Mouse (Mus musculus) brain, embryonic 18.5 days (tissue): ENCODE results near the gene Amotl2.
"Not testable (repeated sequence)": the region's sequence is repeated elsewhere in the genome, so short reads cannot be mapped to it uniquely, and the experiment has no call there.

Experiments used
- DNase-seq: peaks from one replicate; pipeline ENCODE4 v3.0.0-alpha.2; 2012; ENCODE audit warnings: low read depth, low spot score

Amotl2 gene

DNA sequence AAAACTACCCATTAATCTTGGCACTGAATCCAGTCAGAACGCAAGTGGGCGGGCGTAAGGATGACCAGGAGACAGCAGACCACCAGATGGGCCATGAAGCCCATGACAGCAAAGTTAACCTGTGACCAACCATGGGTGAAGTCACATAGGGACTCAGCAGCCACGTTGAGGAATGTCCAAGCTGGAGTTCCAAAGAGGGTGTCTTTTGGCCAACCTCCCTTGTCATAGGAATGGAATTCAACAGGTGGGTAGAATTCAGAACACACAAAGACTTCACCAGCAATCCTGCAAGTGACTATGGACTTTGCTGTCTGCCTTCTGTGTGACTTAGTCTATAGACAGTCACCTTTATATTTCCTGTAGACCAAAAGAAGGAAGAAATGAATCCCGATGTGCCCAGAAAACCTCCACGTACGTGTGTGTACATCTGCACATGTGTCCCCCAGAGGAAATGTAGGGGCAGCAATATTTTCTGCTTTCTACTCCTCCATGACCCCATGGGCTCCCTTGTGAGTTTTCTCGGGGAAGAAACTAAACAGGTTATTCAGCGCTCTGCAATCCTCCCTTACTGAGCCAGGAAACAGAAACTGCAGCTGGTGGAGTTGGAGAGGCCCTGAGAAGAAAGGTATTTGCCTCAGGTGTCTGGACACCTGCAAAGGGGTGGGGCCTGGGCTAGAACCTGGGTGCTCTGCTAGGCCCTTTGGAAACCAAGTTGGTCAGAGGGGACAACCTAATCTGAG, 17.7 kb downstream of the Amotl2 start:
- no peak for DNase-seq

DNA sequence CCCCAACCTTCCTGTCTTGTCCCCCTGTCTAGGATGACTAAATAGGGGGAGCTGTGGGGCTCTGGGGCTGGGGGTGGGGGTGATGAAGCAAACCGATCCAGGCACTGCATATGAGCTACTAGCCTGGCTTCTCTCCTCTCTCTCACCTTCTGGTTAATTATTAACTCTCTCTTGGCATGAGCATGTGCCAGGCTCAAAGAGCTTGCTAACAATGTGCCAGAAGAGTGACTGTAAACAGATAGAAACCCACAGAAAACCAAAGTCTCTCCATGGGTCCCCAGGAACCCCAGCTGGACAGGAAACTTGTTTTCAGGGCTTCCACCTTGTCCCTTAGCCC, 18.2 kb downstream of the Amotl2 start:
- DNase-seq = no peak

GRCm38 (mm10) chr9:102735231-102735630, 18.8 kb downstream of the Amotl2 start:
- DNase-seq = no peak

DNA sequence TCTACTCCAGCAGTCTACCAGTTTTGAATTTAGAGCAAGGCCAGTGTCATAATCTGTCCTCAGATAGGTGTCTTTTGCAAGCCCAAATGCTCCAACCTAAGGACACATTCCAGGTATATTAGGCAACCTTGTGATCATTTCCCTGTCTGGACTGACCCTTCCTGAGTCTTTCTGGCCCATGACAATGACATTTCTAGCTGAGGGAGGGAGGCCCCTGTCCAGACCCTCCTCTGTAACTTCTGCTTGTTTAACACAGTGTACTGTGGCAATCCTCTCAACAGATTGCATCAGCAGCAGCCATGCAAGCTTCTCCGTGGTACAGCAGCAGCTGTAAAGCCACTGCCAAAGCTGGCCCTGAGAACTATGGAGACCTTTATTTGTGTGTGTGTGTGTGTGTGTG, 19.5 kb downstream of the Amotl2 start:
- DNase-seq = no peak

- no peak for DNase-seq
These were observed 20.9 kb downstream of the Amotl2 start for GRCm38 (mm10) chr9:102737405-102737804.

DNA sequence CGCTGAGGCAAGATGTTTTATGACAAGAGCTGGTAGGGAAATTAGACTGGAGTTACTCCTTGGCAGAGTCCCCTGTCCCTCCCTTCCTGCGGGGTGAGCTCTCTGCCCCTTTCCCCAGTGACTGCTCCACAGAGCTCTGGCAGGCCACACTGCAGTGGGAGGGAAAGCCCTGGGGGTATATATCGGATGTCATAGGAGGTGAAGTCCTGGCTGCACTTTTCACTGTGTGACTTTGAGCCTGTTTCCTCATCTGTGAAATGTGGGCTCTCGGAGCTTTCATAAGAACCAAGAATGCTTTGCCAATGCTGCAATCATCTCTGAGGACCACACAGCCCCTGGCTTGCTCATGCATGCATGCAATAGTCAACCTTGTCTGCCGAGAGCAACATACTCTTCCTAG, 30.3 kb downstream of the Amotl2 start:
- no peak for DNase-seq

GRCm38 (mm10) chr9:102747902-102748301, 31.4 kb downstream of the Amotl2 start:
- no peak for DNase-seq

DNA sequence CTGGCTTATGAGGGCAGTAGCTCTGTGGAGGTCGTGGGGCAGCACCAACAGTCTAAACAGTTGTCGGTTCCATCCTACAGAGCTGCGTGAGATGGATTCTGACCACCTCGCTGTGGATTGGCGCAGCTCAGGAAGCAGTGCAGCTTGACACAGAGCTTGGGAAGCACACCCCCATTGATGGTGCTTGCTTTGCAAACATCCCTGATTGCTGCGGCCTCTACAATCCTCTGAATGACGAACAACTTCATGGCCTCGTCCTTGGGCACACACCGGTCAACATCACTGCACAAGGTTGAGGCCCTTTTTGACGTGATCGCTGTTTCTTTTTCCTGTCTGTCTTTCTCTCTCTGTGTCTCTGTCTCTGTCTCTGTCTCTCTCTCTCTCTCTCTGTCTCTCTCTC, 32.7 kb downstream of the Amotl2 start:
- no peak for DNase-seq

DNA sequence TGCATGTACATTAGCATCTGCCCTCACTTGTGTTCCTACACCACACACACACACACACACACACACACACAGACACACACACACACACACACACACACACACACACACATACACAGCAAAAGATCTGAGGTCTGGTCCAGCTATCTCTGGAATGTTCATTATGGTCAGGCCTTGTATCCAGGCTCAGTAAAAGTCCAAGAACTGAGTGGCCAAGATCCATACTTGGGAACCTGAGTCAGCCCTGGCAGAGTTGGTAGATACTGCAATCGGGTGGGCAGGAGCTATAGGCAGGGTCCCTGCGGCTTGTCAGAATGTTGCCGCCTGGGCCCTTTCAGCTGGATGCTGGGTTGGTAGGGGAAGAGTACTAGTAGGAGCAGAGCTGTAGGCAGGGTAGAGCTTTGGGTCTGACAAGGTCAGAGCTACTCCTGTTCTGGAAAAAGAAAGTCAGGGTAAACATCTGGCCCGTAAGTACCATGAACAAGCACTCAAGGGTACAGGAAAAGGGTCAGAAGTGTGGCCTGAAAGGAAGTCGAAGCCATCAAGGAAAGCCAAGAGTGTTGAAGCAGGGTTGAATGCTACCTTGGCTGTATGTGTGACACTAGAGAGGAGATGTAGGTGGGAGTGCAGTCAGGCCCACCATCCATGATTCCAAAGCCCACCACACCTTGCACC, 35.3 kb downstream of the Amotl2 start:
- DNase-seq = no peak

- DNase-seq = no peak
These were observed 36.8 kb downstream of the Amotl2 start for GRCm38 (mm10) chr9:102753299-102753698.

- DNase-seq = no peak
These were observed 38.7 kb downstream of the Amotl2 start for GRCm38 (mm10) chr9:102755161-102755560.

DNA sequence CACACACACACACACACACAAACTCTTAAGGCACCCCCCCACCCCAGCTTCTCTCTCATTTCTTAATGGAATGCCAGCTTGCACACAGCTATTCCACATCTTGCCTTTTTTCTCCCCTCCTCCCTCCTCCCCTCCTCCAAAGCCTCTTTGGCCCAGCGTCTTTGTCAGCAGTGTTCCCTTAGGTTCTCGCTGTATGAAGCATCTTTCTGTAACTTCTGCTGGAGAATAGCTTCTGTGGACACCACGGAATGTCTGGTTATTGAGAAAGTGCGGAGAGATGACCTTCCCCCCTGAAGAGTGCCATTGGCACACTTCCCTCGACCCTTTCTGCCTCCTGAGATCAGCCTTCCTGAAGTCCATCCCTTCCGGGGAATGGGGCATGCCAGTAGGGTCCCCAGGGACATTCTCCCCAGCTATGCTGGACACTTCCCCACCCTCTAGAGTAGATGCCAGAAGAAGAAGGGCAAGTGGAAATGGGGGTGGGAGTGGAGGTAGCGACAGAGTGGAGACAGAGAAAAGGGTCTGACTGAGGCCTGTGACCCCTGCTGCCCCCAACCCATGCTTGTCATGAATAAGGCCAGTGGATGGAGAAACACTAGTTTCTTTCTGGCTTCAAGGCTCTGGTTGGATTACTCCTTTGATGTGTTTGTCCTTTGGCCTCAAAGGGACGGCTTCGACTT, 39.3 kb downstream of the Amotl2 start:
- DNase-seq = no peak

DNA sequence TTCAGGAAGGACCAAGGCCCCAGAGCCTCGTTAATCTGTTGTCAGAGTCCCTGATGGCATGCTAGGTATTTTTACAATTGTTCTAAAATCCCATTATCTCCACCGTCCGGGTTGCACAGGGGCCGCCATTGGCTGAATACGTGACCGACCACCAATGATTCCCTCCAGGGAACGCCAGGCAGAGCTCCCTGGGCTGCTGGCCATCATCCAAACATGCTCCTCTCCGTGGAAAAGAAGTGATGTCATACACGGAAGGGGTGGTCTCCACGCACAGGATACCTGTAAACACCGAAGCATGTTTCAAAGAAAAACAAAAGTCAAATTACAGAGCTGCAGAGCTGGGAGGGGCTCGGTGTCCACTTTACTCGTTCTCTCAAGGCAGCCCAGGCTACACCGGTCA, 39.9 kb downstream of the Amotl2 start:
- DNase-seq = no peak

DNA sequence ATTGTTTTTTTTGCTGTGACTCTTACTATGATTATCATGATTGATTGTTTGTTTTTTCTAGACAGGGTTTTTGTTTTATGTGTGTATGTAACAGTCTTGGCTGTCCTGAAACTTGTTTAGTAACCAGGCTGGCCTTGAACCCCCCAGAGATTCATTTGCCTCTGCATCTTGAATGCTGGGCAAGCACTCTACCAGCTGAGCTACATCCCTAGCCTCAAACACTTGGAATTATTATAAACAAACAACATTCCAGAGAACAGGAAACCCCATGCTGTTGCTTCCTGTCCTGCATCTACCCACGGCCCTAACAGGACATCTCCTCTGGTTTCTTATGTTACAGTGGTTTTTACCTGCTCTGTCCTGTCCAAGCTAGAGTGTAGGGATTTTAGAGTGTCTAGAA, 42.4 kb downstream of the Amotl2 start:
- no peak for DNase-seq

GRCm38 (mm10) chr9:102759581-102760001, 43.1 kb downstream of the Amotl2 start:
- DNase-seq = no peak

DNA sequence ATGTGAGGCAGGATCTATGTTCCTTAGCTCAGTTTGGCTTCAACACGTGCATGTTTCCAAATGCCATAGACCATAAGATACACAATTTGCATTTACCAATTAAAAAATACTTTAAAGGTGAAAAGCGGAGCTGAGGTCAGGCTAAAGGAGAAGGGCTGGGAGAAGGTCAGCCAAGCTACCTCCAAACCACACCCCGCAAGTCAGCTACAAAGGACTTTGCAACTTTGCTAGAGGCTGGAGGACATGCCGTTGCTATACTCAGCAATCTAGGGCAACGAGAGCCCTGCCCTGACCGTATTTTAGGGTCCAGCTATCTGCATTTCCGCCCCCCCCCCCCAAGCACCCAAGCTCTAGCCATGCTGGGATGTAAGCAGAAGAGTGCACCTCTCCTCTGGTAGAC, 45.1 kb downstream of the Amotl2 start:
- DNase-seq = no peak

DNA sequence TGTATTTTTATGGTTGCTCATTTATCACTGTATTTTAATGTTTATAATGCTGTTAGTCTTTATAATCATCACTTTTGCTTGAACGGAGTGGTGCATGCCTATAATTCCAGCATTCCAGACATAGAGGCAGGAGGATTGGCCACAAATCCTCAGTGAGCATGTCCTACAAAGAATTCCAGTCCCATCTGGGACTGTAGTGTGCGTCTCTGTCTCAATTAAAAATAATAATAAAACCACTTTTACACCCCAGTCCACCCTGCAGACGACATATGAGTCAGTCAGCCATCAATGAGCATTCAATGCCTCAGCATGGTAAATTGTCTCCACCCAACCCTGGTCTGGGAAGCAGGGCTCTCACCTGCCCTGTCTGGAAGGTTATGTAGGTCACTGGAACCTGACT, 46.4 kb downstream of the Amotl2 start:
- DNase-seq = no peak

DNA sequence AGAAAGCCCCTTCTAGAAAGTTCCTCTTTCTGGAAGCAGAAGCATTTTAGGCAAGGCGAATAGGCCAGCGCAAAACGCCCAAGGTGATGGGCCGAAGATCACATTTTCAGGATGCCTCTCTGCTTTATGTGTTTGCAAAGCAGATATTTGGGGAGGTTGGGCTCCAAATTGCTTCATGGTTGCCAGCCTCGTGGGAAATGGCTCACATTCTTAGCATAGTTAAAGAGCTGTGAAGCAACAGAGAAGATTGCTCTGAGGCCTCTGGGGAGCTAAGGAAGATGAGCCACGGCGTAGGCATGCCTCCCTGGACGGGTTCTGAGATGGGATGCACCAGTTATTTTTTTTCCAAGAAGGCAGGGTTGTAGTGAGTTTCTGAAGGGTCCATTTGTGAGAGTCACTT, 47.0 kb downstream of the Amotl2 start:
- DNase-seq = no peak

GRCm38 (mm10) chr9:102764540-102764939, 48.1 kb downstream of the Amotl2 start:
- DNase-seq = not testable (repeated sequence)

- no peak for DNase-seq
These were observed 50.3 kb downstream of the Amotl2 start for GRCm38 (mm10) chr9:102766741-102767140.

DNA sequence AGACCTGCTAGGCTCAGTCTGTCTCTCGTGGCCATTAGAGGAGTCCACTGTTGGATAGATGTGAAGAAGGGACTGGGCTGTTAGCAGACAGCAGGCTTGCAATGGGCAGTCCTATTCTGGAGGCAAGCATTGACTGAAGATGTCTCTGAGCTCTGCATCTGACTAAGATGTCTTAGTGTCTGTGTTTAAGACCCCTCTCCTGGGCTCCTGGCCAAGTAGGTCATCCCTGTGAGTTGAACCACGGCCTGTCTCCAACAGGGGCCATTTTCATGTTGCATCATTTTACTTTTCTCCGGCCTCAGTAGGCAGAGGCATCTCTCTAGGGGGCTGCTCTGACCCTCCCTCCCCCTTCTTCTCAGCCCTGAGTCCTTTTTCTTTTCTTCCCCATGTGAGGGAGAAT, 52.8 kb downstream of the Amotl2 start:
- DNase-seq = no peak

GRCm38 (mm10) chr9:102770190-102770589, 53.7 kb downstream of the Amotl2 start:
- no peak for DNase-seq

GRCm38 (mm10) chr9:102771308-102771895, 54.9 kb downstream of the Amotl2 start:
- no peak for DNase-seq
